Mouse (Mus musculus) G1E (cell line): Measurements from ENCODE around the gene Sgms1.

Source experiments
- CTCF ChIP-seq: IDR thresholded peaks from 2 replicates; pipeline ENCODE4 v1.5.1; 2012; ENCODE audit warnings: low read depth, low read length, inconsistent platforms, mixed read lengths
- GATA1 ChIP-seq: IDR thresholded peaks from 2 replicates; pipeline ENCODE4 v1.6.1; 2012; ENCODE audit warnings: borderline replicate concordance, low read length, inconsistent platforms, mixed read lengths

- TF ChIP-seq CTCF (no peak), GATA1 (no peak)
Measured at GRCm38 (mm10) chr19:32388191-32388921, 1.2 kb downstream of the Sgms1 start.
